Mouse (Mus musculus) T-helper 1 cell (primary cell): ENCODE measurements around the gene Abr.

Experiments
- in situ Hi-C: fragments of 300-600 bp; cut with MboI, MseI; formaldehyde crosslinking; loops from one replicate; pipeline ENCODE4 v1.15.1; 2025; ENCODE audit warnings: high pct_unique_total_duplicates

Gene Abr

GRCm38 (mm10) chr11:76623206-76623961 lies 1.3 kb upstream of the Abr start:
- in situ Hi-C loops: no loop called here

- in situ Hi-C loops: no loop called here
Observed at GRCm38 (mm10) chr11:76622566-76623205, 572 bp upstream of the Abr start.

- in situ Hi-C loops: no loop called here
Observed at GRCm38 (mm10) chr11:76618134-76618533, 4.0 kb downstream of the Abr start.

GRCm38 (mm10) chr11:76614246-76614645 lies 7.9 kb downstream of the Abr start:
- in situ Hi-C loops: no loop called here

DNA sequence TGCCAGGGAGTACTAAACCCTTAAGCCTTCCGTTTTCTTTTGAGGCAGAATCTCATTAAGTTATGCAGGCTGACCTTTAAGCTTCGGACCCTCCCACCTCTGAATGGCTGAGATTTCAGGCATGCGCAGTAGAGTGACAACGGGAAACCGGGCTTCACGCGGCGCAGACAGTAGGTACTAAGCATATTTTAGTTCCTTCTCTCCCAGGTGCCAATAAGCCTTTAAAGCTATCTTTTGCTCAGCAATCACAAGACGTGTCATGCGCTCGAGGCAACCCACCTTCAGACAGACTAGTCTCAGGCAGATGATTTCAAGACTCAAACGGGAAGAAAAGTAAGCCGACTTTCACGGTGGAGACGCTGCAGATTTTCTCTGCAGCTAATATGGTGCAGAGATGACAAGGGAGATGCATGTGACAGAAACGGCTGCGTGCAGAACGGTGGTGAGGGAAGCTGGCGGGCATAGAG lies 9.4 kb downstream of the Abr start:
- in situ Hi-C loops: no loop called here

DNA sequence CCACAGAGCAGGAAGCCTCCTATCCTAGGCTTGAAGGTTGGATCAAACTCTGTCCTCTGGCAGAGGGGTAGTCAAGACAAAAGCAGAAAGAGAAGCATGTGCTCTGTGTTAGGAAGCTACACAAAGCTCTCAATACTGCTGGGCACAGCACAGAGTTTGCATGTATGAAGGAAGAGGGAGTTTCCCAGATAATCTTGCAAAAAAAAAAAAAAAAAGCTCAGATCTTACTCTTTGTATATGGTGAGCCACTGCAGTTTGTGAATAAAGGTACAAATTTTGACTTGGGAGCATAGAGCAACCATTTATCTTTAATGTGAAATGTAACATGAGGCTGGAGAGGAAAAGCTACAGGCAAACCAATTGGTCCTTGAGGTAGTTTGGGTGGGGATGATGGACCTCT lies 11.2 kb downstream of the Abr start:
- in situ Hi-C loops: no loop called here

DNA sequence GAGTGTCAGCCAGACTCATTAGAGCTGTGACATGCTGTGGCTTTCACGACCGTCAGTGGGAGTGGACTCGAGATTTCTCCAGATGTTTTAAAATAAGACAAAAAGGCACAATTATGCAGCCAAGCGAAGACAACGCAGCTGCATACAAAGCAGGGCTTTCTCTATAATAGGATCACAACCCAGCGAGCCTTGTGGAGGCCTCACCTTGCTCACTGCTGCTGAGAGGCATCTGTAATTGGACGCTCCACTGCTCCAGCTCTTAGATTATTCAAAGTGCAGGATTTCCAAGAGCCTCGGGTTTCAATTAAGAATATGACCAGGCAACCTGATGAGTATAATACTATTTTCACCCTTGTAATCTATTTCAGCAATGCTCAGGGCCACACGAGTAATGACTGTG lies 15.6 kb downstream of the Abr start:
- in situ Hi-C loops: no loop called here

DNA sequence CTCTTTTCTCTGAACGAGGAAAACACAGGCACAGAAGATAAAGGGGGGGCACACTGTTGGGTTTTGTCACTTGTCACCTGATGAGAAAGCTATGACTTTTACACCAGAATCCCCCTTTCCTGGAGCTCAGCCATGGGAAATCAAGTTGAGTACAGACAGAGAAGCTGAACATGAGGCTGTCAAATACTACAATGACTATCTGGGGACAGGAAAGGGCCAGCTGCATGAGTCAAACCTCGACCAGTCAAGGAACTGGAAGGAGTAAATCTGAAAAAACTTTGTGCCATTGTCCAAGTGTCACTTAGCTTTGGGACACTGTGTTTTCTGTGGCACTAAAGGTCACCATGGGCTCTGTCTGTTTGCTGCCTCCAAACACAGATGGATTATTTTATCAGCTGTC lies 22.9 kb downstream of the Abr start:
- in situ Hi-C loops: no loop called here

DNA sequence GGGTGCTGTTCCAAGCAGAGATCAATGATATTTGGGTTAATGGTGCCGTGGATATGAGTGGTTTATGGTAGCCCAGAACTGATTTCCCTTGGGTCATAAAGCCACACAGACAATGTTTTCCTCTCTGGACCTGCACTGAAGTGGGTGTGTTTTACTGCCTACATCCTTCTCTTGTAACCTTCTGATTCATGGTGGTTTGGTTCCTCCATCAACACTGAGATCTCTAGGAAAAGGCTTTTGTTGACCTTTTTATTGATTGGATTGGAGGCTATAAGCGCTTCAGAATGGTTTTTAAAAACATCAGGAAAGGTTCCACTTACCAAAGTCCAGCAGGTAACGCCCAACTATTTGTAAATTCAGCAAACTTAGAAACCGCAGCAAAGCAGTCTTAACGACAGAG lies 23.4 kb downstream of the Abr start:
- in situ Hi-C loops: no loop called here

- in situ Hi-C loops: no loop called here
Observed at GRCm38 (mm10) chr11:76593620-76594326, 28.3 kb downstream of the Abr start.

- in situ Hi-C loops: no loop called here
Observed at GRCm38 (mm10) chr11:76589746-76590145, 32.4 kb downstream of the Abr start.

- in situ Hi-C loops: no loop called here
Observed at GRCm38 (mm10) chr11:76588632-76589485, 33.3 kb downstream of the Abr start.

DNA sequence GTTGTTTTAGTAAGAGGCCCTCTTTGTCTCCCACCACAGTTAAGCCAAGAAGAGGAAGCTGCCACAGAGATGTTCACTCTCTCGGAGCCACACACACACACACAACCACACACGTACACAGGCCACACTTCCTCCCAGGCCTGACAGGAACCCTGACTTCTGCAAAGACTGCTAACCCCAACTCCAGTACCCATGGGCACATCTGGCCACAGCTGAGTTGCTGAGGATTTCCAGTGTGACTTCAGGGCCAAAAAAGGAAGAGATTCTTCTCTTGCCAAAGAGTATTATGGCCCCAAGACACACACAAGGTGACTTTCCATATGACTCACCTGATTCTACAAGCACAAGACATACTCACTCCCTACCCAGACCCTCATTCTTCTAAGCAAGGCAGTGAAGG lies 34.1 kb downstream of the Abr start:
- in situ Hi-C loops: no loop called here

DNA sequence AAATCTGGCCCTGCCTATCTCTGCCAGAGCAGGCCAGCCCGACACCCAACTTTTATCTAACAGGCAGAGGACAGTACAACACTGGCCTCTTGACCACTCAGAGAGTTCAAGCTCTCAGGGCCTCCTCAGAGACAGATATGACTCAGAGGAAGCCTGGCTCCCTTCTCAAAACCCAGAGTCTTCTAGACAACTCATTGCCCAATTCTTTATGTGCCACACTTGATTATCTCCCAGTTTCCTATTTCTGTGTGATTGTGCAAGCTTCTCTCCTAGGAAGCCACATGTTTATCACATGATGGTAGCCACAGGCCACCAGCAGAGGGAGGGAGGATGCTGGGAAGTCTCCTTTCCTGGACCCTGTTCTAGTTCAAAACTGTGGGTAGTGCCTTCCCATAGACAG lies 34.8 kb downstream of the Abr start:
- in situ Hi-C loops: no loop called here

DNA sequence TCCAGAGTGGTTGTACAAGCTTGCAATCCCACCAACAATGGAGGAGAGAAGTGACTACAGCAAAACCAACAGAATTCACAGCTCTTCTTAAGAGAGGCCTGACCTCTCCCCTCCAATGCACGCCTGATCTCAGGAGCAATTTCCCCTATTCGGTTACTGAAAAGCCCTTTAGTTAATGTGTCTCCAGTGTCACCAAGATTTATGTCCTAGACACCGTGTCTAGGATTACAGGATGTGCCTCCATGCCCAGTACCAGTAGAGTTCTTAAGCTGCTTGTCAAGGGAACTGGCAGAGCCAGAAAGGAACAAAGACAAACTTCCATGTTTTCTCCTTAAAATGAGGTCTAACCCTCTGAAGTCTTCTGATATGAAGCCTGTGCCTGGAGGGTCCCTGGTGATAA lies 36.0 kb downstream of the Abr start:
- in situ Hi-C loops: no loop called here

DNA sequence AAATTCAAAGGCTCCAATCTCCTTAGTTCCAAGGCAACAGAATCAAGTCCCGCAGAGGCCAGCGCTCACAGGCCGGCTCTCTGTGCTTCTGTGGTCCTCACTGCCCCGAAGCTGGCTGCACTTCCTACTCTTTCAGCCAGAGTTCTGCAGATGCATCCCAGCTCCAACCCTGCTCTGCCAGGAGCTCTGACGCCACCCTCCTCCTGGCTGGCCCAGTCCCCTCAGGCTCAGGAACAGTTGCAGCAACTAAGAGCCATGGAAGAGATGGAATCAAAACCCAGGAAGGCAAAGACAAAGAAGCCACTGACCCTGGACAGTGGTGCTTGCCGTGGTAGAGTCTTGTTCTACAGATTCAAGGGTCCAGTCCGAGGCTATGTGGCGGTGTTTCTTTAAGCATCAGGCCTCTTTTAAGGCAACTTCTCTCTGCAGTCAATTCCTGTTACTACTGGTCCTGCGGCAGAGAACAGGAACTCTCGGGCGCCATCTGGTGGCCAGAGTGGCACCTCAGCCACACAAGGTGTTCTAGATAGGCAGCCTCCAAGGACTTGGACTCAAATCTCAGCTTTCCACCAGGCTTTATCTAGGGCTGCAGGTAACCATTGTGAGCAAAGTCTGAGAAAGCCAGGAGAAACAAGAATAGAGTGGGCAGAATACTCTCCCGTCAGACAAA lies 44.4 kb downstream of the Abr start:
- in situ Hi-C loops: no loop called here

DNA sequence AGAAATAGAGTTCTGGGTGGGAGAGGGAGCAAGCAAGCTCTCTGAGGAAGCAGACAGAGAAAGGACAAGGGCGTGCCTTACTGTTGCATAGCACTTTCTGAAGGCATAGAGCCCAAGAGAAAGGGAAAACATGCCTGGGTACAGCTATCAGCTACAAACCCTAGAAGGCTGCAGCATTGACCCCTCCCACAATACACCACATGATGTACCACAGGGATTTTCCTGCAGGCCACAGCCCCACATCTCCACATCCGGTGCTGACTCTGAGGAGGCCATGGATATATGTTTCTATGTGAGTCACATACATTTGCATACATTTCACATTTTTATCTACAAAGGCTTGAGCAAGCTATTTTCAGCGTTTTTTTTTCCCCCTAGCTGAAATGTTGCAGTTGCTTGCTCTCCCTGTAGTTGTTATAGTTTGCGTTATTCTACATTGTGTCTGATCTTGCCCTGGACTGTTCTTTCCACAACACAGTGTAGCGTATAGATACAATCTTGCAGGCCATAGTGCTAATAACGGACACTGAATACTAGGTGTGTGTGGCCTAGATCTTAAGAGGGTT lies 49.2 kb downstream of the Abr start:
- in situ Hi-C loops: loop anchor here (5.0 kb wide), 1 partner anchor 46 kb away; no protein-coding TSS in a partner anchor

- in situ Hi-C loops: loop anchor here (5.0 kb wide), 1 partner anchor 44 kb away; no protein-coding TSS in a partner anchor
Observed at GRCm38 (mm10) chr11:76571613-76571929, 50.5 kb downstream of the Abr start.

DNA sequence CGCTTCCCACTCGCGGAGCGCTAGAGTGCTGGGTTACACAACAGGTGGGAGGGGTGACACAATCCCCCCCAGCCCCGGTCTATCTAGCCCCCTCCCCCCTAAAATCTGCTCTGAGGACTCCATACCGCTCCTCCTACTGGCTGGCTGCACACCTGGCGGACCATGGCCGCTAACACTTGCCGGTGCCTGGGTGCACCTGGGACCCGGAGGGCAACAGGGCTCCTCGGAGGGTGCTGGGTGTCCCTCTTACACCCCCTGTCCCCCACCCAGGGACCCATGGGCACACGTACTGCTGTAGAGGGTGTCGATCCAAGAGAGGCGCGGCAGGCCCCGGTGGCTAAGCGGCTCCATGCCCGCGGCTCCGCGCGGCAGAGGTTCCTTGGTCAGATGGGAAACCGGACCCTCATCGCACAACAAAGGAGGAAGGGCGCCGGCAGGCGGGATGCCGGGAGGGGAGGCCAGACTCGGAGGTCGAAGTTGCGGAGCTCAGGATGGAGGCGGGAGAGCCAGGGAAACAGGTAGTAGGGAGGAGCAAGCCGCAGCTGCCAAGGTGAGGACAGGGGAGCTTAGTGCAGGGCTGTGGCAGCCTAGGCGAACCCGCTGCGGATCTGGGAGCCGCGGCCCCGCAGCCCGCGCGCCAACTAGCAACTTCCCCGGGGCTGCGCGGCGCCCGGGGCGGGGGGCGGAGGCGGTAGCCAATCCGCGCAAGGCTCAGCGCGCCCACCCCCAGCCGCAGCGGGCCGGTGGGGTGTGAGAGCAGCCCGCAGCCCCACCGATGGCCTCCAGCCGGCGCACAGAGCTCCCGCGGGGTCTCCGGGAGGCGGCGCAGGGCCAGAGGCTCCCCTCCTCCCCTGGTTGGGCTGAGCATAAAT lies 51.1 kb downstream of the Abr start:
- in situ Hi-C loops: loop anchor here (5.0 kb wide), 1 partner anchor 44 kb away; no protein-coding TSS in a partner anchor
